Mouse (Mus musculus): ENCODE measurements around the gene Nup50.

Nup50 gene

GRCm38 (mm10) chr15:84950053-84950452 lies 26.8 kb downstream of the Nup50 start:
- no peak for DNase-seq (ENCODE audit: low read depth in 1 of 2, low spot score in 2 of 2)

DNA sequence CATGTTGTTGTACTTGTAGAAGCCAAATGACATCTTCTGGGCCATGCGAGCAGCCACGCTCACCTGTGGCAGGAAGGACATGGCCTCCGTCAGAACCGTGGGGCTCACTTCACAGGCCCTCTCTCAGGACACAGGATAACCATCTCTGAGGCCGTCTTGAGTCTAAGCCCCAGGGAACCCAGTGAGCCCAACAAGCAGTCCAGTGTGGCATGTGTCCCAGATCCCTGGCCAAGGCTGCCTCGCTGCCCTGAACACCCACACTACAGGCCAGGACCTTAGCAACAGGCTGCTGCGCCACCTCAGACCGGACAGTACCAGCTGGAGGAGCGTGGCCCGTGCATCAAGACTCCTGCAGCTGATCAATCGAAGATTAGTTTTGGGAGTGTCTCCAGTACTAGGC lies 30.0 kb downstream of the Nup50 start:
- no peak for DNase-seq (ENCODE audit: low read depth in 1 of 2, low spot score in 2 of 2)

DNA sequence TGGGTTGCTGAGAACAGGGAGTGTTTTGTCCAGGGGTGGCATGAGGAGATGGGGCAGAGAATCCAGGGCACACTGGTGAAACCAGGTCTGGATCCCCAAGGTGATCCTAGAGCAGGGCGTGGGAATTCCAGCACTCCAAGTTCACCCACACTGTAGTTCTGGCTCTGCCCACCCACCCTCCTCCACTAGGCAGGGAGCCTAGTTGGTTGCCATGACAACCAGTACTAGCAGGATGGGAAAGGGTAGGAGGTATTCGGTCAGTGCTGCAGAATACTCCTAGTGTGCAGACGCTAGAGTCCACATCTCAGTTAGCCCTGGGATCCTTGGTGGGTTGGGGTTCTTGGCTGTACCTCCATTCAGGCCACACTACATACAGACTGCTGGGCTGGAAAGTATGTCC lies 34.6 kb downstream of the Nup50 start:
- no peak for DNase-seq (ENCODE audit: low read depth in 1 of 2, low spot score in 2 of 2)

- no peak for DNase-seq (ENCODE audit: low read depth in 1 of 2, low spot score in 2 of 2)
Observed at GRCm38 (mm10) chr15:84958331-84958730, 35.1 kb downstream of the Nup50 start.

DNA sequence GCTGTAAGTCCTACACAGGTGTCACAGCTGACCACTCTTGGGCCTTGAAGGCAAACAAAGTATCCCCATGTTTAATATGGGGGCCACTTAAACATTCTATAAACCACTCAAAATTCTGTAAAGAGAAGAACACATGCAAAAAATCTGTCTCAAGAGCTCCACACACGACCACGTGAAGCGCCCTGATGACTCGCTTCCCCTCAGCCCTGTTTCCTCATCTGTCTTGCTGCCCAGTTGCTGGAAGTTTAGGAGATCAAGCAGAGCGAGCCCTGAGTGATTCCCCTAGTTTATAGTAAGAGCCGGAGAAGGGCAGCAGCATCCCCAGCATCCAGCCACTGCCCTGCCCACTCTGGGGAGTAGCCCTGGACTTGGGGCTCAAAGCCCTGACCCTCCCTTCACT lies 36.7 kb downstream of the Nup50 start:
- no peak for DNase-seq (ENCODE audit: low read depth in 1 of 2, low spot score in 2 of 2)

GRCm38 (mm10) chr15:84960692-84961091 lies 37.5 kb downstream of the Nup50 start:
- no peak for DNase-seq (ENCODE audit: low read depth in 1 of 2, low spot score in 2 of 2)

GRCm38 (mm10) chr15:84962518-84962917 lies 39.3 kb downstream of the Nup50 start:
- DNase-seq (ENCODE audit: low read depth in 1 of 2, low spot score in 2 of 2), result no peak

- no peak for DNase-seq (ENCODE audit: low read depth in 1 of 2, low spot score in 2 of 2)
Observed at GRCm38 (mm10) chr15:84964771-84965170, 41.6 kb downstream of the Nup50 start.

DNA sequence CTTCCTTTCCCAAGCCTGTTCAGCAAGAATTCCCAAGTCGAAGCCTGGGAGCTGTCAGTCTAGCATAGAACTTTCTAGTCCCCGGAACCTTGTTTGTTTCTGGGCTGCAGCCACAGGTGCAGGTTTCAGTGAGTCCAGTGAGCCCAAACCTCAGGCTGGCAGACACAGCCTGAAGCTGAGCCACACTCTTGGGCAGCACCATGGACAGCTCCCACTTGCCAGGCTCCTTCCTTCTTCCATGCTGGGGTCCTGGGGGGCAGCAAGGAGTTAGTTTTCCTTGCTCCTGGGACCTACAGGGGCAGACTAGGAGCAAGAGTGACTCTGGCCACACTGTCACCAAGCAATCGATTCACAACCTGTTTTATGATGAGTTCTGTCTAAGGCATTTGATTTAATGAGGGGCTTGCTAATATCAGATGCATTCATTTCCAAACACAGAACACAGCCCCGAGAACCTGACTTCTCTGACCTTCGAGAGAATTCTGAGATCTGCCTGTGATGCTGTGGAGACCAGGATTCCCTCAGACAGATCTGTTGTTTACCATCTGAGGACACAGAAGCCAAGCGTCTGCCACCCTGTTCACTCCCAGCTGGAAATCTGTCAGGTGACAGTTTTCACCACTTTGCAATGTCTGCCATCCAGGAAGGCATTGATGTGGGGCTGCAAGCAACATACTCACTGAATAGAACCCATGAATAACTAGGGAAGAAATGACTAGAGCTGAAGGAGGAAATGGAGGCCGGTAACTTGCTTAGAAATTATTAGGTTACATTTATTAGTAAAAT lies 42.6 kb downstream of the Nup50 start:
- peak in 1 of 2 experiments; percentile 10 for DNase-seq (ENCODE audit: low read depth in 1 of 2, low spot score in 2 of 2)

DNA sequence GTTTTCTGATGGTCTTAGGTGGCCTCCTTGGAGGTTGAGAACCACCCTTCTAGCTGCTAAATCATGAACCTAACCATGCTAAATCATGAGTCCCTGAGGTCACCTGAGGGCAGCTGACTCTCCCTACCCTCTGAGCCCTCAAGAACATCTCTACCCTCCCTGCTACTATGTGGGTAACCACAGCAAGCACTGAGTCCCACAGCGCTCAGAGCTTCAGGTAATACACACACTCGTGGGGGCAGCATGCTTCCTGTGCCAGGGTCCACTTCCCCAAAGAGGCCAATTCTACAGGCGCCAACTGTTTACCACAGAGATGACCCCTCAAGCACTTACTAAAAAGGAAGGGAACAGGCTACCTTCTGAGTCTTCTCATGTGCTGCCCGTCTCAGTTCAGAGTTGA lies 45.3 kb downstream of the Nup50 start:
- no peak for DNase-seq (ENCODE audit: low read depth in 1 of 2, low spot score in 2 of 2)

DNA sequence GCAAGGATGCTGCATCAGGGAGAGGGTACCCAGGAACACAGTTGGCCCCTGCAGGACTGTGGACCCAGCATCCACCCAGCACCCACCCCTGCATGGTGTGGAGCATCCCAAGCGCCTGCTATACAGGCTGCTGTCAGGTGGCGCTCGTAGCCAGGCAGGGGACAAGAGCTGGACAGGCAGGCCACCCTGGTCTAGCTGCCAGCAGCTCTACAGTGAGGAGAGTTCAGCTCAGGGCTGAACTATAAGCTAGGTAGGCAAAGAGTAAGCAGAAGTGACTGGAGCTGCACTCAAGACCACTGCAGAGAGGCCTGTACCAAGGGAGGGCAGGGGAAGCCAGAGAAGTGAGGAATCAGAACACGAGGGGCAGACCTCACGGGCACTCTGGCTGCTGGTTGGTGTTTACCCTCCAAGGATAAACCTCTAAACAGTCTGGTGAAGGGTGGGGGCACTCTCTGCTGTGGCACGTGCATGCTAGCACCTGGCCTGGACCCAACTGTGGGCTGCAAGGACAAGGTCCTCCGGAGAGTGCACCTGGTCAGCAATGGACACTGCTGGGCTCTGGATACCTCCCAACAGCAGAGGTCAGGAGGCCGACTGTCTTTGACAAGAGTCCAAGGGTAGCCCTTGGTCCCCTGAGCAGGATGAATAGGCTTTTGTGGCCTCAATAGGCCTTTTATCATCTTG lies 49.8 kb downstream of the Nup50 start:
- DNase-seq (ENCODE audit: low read depth in 1 of 2, low spot score in 2 of 2), result no peak

DNA sequence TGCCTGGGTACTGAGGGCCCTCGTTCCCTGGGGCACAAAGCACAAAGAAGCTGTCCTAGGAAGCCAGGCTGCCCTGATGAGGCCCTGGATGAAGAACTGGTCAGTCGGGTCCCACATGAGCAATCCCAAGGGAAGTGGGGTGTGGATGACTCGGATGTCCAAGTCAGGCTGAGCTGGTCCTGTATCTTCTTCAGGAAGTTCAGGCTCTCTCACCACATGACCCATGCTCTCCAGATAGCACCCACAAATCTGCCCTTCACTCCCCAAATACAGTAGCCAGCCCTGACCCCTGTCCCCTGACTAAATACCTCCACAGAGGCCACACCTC lies 50.3 kb downstream of the Nup50 start:
- DNase-seq (ENCODE audit: low read depth in 1 of 2, low spot score in 2 of 2), result no peak

DNA sequence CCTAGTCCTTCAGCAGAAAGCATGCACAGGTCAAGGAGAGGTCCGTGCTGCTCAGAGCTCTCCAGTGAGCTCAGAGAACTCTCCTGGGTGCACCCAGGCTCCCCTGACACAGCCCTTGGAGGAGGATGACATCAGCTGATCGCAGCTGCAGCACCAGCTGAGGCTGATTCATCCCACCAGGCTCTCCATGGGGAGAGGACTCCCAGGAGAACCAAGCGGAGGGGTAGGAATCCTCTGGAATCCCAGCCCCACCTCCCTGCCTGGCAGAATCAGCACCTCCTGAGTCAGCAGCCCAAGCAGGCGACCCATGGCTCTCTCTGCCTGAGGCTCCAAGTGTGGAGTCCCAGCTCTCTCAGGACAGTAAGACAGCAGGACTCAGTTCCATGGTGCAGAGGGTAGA lies 52.5 kb downstream of the Nup50 start:
- no peak for DNase-seq (ENCODE audit: low read depth in 1 of 2, low spot score in 2 of 2)

GRCm38 (mm10) chr15:84981609-84982313 lies 58.5 kb downstream of the Nup50 start:
- DNase-seq (ENCODE audit: low read depth in 1 of 2, low spot score in 2 of 2), result peak in 1 of 2 experiments; percentile 27

GRCm38 (mm10) chr15:84982888-84983287 lies 59.7 kb downstream of the Nup50 start:
- DNase-seq (ENCODE audit: low read depth in 1 of 2, low spot score in 2 of 2), result no peak

- DNase-seq (ENCODE audit: low read depth in 1 of 2, low spot score in 2 of 2), result no peak
Observed at GRCm38 (mm10) chr15:84983721-84984120, 60.5 kb downstream of the Nup50 start.

- no peak for DNase-seq (ENCODE audit: low read depth in 1 of 2, low spot score in 2 of 2)
Observed at GRCm38 (mm10) chr15:84985516-84986160, 62.4 kb downstream of the Nup50 start.

GRCm38 (mm10) chr15:84986171-84987019 lies 63.2 kb downstream of the Nup50 start:
- DNase-seq (ENCODE audit: low read depth in 1 of 2, low spot score in 2 of 2), result no peak

DNA sequence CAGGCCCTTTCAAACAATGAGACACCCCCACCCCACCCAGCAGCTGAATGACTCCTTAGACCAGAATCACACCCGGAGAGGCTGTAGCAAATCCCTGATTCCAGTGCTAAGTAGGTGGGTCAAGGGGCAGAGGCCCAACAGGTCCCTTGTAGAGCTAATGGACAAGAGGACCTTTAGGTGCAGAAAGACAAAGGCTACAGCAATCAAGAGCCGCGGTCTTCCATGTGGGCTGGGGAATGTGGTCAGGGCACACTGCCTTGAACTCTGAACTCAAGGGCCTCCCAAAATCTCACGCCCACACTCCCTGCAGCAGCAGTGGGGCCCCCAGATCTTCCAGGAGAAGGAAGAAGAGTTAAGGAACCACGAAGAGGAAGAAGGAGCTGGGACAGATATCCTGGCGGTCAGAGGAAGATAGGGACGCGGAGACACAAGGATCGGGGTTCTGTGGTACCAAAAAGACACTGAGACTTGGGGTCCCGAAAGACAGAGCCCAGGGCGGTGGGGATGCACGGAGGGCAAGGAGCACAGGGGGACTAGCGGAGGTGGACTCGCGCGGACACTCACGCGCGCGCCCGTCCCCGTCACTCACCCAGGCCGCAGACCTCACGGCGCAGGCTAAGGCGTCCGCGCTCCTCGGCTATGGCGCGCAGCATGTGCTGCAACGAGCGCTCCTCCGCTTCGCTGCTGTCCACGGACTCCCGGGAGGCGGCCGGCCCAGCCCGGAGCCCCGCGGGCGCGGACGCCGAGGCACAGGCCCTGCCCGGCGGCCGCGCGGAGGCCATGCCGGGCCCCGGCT lies 64.0 kb downstream of the Nup50 start:
- peak in 1 of 2 experiments; percentile 29 for DNase-seq (ENCODE audit: low read depth in 1 of 2, low spot score in 2 of 2)
